16 mouse cellular contexts compared by ENCODE assay signal in genomic region chr5:66693231-66693630, GRCm38 (mm10).
"Had no signal": no experiment of that assay in that cellular context is flagged by ENCODE, and none has a peak within 500 bp of the region (broad histone marks: within the 10 kb centered on the region; RNA-seq: fewer than 3 reads in every experiment).

No protein-coding gene starts in this region.

- H3K27me3 ChIP-seq: neural tube, embryonic 13.5 days; neural tube, embryonic 15.5 days; stomach, embryonic 15.5 days had no signal

- H3K9ac ChIP-seq: neural tube, embryonic 13.5 days; neural tube, embryonic 15.5 days; stomach, embryonic 15.5 days had no signal

- H3K4me1 ChIP-seq: neural tube, embryonic 13.5 days; neural tube, embryonic 15.5 days; stomach, embryonic 15.5 days had no signal

- DNase-seq: retina, postnatal 1 day; right cerebral cortex, adult 18-20 months; right cerebral cortex, postnatal 14 days; right cerebral cortex, postnatal 25 days; right cerebral cortex, postnatal 4 days; spleen, adult 18-20 months; thymus, adult 18-20 months; thymus, adult 2 months; thymus, postnatal 14 days; thymus, postnatal 25 days; thymus, postnatal 36 days; thymus, postnatal 4 days had no signal

- H3K9me3 ChIP-seq: neural tube, embryonic 13.5 days; neural tube, embryonic 15.5 days; stomach, embryonic 15.5 days had no signal

- H3K27ac ChIP-seq: neural tube, embryonic 13.5 days; neural tube, embryonic 15.5 days; stomach, embryonic 15.5 days; stomach, postnatal 0 days had no signal

- H3K4me3 ChIP-seq: neural tube, embryonic 13.5 days; neural tube, embryonic 15.5 days; stomach, embryonic 15.5 days had no signal

- H3K36me3 ChIP-seq: stomach, embryonic 15.5 days had no signal

- H3K4me2 ChIP-seq: neural tube, embryonic 13.5 days; neural tube, embryonic 15.5 days; stomach, embryonic 15.5 days had no signal
